Mouse (Mus musculus): ENCODE measurements at regions not wholly inside any gene's neighbourhood (a gene's known extent, or its start where the extent isn't known, plus 50 kb on each side); places are given as distances from the start of the nearest gene placed in this dataset.

DNA sequence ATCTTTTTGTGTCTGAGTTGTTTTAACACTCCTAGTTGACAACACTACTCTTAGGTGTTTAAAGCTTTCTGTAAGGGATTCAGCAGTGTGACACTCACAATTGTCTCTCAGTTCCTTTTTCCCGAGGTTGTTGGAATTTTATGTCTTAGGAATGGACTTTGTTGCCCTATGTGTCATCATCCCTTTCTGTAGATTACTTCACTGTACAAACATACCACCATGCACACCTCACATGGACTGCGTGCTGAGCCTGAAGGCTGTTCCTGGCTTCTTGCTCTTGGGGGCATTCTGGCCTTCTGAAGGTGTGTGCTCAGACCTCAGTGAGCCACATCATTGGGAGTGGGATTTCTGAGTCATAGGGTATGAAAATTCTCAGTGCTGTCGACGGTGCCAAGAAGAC, 358.1 kb downstream of the Etnk1 start:
- intact Hi-C loops (cut with DNase I; ENCODE audit: low total_unique reads) = no loop called here
- DNase-seq = no peak

GRCm38 (mm10) chr6:143528898-143529297, 361.9 kb downstream of the Etnk1 start:
- intact Hi-C loops (cut with DNase I; ENCODE audit: low total_unique reads) = no loop called here
- no peak for DNase-seq

DNA sequence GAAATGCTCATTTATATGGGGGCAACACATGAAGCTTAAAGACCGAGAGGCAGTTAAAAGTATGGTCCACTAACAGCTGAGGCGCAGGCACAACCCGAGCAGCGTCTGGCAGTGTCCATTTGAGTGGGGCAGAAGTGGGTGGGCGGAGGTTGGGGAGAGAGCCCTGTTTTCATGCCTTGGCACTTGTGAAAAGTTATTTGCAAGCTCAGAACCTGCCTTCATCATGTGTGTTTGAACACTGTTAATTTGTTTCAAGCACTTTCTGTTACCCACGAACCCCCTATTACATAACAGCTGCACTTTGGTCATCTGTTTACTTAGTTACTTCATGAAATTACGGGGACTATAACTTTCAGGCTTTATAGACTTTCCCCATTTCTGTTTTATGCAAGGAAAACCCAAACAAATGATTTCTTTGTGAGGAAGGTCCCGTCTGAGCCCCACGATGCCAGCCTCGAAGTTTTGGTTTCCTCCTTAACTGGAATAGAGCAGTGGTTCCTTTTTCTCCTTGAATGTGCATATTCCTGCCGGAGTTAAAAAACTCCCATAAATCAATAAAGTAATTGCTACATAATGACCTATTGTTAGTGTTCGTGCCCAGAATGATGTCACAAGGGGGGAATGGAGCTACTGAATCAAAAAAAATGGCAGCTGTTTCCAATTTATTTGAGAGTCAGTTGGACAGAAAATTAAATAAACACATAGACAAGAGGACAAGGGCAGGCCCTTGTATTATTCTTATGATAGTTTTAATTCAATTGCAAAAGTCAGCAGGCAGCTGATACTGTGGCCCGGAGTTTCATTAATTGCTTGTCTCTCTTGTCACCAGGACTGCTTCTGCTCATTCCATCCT, 363.6 kb downstream of the Etnk1 start:
- intact Hi-C loops (cut with DNase I; ENCODE audit: low total_unique reads) = no loop called here
- DNase-seq = no peak

- intact Hi-C loops (cut with DNase I; ENCODE audit: low total_unique reads) = no loop called here
- no peak for DNase-seq
These were observed 364.5 kb downstream of the Etnk1 start for GRCm38 (mm10) chr6:143531477-143531876.

DNA sequence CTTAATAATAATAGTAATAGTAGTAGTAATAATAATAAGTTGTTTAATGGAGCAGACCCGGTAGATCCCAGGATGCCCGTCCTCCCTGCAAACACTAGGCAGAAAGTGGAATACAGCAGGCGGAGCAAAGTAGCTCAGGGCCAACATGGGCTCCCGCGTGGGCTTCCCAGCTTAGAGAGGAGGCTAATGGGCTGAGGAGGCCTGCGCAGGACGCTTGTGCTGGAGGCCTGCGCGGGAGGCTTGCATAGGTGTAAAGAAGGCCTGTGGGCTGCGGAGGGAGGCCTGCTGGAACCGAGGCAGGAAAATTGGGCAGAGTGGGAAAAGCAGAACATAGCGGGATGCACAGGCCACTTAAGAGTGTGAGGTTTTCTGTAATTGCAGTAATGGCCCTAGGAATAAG, 365.4 kb downstream of the Etnk1 start:
- intact Hi-C loops (cut with DNase I; ENCODE audit: low total_unique reads) = no loop called here
- no peak for DNase-seq

DNA sequence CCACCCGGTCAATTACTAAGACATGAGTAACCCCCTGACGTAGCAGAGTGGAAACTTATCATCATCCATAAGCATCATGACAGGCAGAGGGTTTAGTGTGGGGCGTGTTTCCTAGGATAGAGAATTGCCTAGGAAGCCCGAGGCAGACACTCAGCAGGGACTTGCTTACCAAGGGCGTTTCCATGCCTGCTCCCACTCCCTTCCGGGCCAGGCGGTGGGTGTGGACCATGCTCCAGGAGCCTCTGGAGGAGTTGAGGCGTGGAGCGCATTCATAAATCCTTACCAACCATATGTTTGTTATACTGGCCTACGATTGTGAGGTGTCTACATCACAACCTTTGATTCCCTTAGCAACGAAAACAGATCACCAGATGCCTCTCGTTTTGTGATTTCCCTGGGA, 368.2 kb downstream of the Etnk1 start:
- DNase-seq = no peak
- intact Hi-C loops (cut with DNase I; ENCODE audit: low total_unique reads) = no loop called here

DNA sequence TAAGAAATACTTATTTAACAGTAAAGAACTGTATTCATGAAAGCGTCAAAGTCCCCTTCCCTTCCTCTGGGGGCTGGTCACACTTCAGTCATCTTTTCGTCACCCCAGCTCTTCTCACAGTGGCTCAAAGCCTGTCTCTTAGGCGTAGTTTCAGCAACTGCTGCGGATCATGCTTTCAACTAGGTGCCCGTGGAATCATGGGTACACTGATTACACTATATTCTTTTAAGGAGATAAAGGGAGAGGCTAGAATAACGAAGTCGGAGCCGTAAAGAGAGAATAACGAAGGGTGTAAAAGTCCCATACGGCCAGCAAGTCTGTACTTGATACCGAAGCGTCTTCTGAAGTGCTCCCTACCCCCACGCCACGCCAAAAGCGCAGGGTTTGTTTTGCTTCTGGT, 368.7 kb downstream of the Etnk1 start:
- no peak for DNase-seq
- intact Hi-C loops (cut with DNase I; ENCODE audit: low total_unique reads) = no loop called here

DNA sequence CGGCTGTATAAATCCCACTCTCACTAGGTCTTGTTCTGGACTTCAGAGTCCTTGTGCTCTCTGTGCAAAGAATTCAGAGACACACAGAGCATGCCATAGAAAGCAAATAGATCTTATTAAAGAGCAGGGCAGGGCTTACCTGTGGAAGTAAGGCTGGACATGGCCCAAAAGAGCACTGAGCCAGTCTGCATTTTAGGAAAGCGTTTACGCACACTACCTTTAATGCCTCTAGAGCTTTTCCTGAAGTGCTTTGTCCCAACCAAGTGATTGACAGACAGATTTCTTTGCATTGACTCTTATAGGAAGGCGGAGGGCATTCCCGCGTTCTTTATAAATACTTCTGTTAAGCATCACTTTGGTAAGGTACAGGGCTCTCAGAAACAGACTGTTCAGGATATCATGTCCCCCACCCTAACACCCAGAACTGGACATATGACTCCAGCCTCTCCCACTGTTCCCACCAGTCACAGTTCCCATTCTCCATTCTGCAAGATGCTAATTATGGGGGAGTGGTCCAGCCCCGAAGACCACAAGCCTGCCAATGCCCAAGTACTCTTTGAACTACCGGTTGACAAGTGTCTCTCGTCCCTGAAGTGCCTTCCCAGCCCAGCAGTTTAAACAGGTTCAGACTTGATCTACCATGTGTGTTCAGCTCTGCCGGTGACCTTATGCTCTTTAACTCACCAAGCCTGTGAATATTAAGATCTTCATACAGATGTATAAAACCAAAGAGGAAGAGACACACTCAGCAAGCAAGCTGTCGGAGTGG, 369.7 kb downstream of the Etnk1 start:
- no peak for DNase-seq
- intact Hi-C loops (cut with DNase I; ENCODE audit: low total_unique reads) = no loop called here

GRCm38 (mm10) chr6:143547406-143547903, 380.4 kb downstream of the Etnk1 start:
- intact Hi-C loops (cut with DNase I; ENCODE audit: low total_unique reads) = no loop called here
- no peak for DNase-seq

DNA sequence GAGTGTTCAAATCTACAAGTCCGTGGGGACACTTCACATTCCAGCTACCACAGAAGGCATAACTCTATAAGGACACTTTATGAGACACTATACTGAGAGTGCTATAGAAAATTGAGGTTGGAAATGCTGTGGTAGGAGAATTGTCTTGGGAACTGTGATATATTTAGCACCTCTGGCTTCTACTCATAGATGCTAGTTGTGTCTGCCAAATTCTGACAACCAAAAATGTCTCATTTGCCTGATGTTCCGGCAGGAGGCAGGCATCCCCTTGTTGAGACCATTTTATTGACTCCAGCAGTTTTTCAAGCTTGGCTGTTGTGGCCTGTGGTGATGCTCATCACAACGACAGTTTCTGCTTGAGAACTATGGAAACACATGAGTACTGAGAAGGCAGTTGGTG, 387.9 kb downstream of the Etnk1 start:
- DNase-seq = no peak
- intact Hi-C loops (cut with DNase I; ENCODE audit: low total_unique reads) = no loop called here

DNA sequence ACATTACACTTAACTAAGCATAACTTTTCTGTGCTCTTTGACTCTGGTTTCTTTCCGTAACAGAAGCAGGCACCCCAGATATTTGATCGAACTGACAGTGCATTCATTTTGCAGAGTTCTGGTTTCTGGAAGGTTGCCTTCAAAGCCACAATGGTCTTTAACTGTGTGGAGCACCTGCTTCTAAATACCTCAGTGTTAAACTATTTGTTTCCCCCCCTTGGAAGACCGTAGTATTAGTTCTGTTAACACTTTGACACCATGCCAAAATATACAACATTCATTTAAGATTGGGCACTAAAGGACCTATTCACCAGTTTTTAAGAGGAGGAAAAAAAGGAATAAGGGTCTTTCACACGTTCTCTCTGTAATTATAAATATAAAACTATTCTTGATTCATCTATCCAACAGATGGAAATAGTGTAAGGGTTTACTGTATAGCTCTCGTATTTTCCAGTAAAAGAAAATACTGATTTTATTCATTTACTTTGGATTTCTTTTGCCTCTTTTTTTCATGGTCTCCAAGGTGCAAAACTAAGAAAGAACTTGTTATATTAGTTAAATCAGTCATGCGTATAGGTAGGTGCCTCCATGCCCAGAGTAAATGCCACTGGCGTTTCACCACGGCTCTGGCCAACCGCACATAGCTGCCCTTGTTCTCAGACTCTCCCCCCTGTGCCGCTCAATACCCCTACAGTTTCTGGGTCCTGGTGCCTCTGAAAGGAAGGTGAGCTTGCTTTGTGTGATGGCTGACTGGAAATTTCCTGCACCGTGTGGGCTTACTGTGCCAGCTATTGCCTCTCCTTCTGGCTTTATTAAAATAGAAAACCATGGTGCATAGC, 391.2 kb downstream of the Etnk1 start:
- DNase-seq = no peak
- intact Hi-C loops (cut with DNase I; ENCODE audit: low total_unique reads) = no loop called here

GRCm38 (mm10) chr6:143559316-143559715, 392.3 kb downstream of the Etnk1 start:
- no peak for DNase-seq
- intact Hi-C loops (cut with DNase I; ENCODE audit: low total_unique reads) = no loop called here

- no peak for DNase-seq
- intact Hi-C loops (cut with DNase I; ENCODE audit: low total_unique reads) = no loop called here
These were observed 394.5 kb downstream of the Etnk1 start for GRCm38 (mm10) chr6:143561316-143562088.

GRCm38 (mm10) chr6:143571356-143572115, 404.5 kb downstream of the Etnk1 start:
- intact Hi-C loops (cut with DNase I; ENCODE audit: low total_unique reads) = no loop called here
- no peak for DNase-seq

DNA sequence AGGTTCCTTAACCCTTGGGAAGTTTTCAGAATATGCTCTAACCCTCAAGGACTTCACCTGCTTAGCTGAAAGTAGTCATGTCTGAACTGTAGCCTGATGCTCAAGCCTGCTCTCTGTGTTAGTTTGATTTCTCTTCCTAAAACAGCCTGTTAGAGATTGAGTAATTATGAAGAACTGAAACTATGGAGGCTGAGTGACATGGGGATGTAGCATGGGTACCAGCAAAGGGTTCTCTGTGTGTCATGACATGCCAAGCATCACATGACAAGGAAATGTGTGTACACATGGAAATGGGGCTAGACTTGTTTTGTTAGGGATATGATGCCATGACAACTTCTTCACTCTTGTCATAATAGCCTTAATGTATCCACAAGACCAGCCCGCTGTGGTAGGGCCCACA, 412.2 kb downstream of the Etnk1 start:
- intact Hi-C loops (cut with DNase I; ENCODE audit: low total_unique reads) = no loop called here
- DNase-seq = no peak

GRCm38 (mm10) chr6:143589666-143590065, 422.6 kb downstream of the Etnk1 start:
- intact Hi-C loops (cut with DNase I; ENCODE audit: low total_unique reads) = no loop called here

DNA sequence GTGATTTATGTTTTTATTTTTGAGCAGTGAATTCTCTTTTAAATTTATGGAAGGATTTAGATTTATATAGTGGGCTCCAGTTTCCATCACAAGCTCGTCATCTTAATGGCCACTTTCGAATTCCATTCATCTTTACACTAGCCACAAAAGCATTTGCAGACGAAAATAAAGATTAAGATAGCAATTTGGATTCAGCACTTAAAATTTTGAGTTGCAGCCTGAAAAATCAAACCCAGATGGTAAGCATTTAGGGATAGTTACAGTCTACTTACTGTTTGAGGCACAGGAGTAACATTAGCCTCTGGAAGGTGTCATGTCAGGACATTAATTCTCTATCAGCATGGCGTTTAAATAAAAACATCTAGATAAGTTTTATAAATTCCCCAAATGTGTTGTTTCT, 423.2 kb downstream of the Etnk1 start:
- no peak for DNase-seq
- intact Hi-C loops (cut with DNase I; ENCODE audit: low total_unique reads) = no loop called here

More at GRCm38 (mm10) chr6:143589666-143590065, 422.6 kb downstream of the Etnk1 start:
- no peak for DNase-seq

- intact Hi-C loops (cut with DNase I; ENCODE audit: low total_unique reads) = no loop called here
- no peak for DNase-seq
These were observed 425.5 kb downstream of the Etnk1 start for GRCm38 (mm10) chr6:143592490-143592889.
